Mouse (Mus musculus) 3T3-L1 (cell line): ENCODE measurements around the gene Gda.

Source experiments
- DNase-seq: peaks from one replicate; pipeline ENCODE4 v3.0.0-alpha.2; 2015; ENCODE audit warnings: low read depth, low spot score

Gda gene

DNA sequence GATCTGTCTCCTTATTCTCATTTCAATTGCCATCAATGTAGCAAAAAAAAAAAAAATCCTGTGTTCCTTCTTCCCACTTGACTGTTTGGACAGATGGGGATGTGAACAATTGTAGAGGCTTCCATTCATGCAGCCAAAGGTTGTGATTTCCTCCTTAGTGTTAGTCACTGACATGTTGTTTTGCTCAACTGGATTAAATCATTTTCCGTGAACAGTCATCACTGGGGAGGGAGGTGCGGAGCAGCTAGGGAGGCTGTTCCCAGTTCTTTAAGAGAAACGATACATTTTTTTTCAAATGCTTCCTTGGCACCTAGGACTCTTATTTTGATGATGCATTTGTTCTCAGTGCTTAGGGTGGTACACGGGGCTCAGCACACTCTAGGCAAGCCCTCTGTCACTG is 15.8 kb downstream of the Gda start:
- DNase-seq, result peak; percentile 31

DNA sequence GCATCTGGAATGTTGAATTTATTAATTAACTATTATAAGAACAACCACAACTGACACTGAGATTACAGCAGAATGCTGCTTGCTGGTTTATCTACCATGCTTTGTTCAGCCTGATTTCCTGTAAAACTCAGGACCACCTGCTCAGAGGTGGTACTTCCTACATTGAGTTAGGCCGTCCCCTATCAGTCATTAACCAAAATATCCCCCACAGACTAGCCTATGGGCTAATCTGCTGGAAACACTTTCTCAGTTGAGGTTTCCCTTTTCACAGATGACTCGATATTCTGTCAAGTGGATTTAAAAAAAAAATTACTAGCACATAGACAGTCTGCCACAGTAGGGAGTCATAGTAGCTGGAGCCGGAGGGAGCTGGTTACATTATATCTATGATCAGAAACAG is 31.5 kb downstream of the Gda start:
- no peak for DNase-seq

GRCm38 (mm10) chr19:21440841-21441240 is 32.4 kb downstream of the Gda start:
- DNase-seq, result no peak

DNA sequence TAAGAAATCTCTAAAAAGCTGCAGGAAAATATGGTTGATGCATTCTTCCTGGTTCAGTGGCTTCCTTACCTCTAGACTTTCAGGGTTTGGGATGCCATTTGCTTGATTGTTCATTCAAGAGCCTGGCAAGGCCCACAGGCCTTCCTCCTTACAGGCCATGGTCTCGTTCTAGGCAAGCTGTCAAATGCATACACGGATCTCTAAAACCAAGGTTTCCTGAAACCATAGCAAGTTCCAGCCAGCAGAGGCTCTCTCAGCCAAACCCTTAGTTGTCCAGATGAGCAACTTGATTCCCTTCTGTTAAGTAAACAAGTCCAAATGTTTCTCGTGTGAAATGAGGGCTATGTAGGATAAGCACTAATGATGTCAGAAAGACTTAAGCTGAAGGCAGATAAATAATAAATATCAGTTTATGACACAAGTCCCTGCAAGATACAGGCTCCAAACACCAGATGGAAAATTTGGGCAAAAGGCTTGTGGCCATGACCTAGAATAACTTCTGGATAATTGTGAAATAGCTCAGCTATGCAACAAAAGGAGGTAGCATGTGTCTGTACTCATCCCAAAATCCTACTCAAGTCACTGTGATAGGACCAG is 34.0 kb downstream of the Gda start:
- DNase-seq, result no peak

DNA sequence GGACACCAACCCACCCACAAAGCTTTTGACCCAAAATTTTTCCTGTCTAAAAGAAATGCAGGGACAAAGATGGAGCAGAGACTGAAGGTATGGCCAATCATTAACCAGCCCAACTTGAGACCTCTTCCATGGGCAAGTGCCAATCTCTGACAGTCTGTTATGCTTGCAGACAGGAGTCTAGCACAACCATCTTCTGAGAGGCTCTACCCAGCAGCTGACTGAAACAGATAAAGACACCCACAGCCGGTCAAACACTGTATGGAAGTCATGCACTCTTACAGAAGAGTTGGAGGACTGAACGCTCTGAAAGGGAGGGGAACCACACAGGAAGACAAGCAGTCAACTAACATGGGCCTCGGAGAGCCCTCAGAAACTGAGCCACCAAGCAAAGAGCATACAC is 36.7 kb downstream of the Gda start:
- no peak for DNase-seq

GRCm38 (mm10) chr19:21433348-21433747 is 39.9 kb downstream of the Gda start:
- DNase-seq, result no peak

GRCm38 (mm10) chr19:21432879-21433278 is 40.4 kb downstream of the Gda start:
- DNase-seq, result no peak

DNA sequence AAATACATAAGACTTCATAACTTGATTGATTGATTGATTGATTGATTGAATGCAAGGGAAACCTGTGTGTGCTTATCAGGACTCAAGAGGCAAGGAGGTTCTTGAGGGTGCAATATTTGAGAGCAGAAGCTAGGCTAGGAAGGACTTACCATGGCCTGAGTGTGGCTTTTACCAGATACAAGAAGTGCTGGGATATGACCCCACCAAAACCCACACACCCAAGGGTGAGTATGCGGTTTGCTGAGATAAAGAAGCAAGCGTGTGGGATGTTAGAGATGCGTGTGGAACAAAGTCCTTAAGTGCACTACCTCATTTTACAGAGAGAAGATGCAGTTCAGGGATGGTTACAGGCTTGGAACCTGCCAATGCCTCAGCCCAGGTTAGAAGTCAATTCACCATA is 41.0 kb downstream of the Gda start:
- no peak for DNase-seq

GRCm38 (mm10) chr19:21425391-21425790 is 47.9 kb downstream of the Gda start:
- no peak for DNase-seq

DNA sequence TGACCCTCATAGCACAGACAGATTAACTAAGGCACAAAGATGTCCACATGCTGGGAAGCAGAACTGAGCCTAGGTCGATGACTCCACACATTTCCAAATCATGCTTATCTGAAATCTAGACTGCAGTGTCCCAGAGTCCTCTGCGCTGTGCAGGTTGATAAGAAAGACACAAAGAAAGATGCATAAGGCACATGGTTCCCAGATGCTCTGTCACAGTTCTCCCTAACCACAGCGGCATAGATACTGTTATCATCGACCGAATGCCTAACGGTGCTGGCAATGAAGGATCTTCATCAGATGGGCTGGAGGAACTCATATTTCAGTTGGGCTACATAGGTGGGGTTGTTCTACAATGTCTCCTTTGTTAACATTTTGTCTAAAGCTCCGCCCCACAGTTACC is 49.5 kb downstream of the Gda start:
- DNase-seq, result no peak

DNA sequence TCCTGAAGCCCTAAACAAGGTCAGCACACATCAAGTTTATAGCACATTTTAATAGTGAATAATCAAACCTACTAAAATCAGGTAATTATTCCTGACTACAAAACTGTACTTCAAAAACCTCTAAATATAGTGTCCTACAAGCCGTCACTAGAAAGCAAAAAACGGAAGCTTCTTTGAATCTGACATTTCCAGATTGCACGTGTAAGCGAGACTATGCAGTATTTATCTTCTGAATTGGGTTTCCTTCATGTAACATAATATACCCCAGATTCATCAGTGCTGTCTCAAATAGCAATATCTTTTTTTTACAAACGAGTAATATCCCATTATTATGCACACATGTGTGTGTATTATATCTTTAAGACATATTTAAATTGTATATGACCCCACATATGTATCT is 54.8 kb downstream of the Gda start:
- DNase-seq, result no peak

GRCm38 (mm10) chr19:21415377-21415776 is 57.9 kb downstream of the Gda start:
- no peak for DNase-seq

DNA sequence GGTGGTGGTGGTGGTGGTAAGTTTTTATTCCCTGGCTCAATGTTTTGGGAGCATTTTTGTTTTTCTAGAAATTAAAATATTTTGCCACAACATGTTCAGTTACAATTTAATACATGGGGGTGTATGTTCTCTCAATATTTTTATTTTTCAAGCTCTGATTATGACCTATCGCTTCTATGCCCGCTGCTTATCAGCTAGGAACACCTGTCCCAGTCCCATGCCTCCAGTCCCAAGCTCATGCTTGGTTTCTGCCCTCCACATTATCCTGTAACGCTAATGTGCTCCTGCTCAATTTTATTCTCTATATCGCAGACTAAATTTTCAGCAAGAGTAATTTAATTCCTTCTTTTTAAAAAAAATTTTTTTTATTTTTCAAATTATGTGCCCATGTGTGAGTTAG is 64.1 kb downstream of the Gda start:
- no peak for DNase-seq

DNA sequence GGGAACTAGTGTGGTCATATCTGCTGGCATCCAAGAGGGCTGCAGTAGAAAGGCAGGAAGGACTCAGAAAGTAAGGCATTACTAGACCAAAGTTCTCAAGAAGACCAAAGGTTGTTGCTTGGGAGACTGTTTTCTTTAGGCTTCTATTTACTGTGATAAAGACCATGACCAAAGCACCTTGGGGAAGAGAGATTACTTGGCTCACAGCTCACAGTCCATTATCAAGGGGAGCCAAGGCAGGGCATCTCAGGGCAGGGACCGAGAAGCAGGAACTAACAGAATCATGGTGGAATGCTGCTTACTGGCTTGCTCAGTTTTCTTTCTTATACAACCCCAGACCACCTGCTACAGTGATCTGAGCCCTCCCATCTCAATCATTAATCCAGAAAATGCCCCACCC is 65.9 kb downstream of the Gda start:
- no peak for DNase-seq

DNA sequence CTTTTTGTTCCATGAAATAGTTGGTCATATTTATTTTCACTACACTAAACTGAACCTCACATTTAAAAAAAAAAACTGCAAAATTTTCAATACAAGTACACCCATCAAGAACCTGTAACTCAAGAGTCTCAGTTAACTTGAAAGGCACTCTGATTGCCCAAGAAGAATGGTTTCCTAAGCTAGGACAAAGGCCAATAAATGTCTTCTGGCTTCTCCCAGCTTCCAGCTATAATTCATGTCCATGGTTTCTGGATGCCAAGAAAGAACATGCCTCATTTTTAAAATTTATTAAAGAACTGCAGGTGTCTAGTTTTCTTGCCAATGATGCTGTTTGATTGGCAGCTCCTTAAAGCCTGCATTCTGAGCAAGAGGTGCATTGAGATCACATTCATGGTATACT is 75.3 kb downstream of the Gda start:
- DNase-seq, result no peak

DNA sequence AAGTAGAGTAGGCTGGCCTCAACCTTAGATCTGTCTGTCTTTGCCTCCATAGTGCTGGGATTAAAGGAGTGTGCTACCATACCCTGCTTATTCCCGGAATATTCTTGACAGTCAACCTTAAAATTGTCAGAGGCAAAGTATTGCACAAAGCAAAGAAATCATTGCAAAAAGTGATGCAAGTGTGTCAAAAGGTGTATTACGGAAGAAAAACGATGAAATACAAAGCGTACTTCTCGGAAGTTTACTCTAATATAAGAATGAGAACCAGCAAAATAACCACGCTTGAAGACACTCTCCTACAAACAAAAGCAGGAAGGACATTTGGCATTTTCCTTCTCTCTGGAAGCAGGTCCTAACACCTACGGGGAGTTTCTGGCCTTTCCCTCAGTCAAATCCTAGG is 76.9 kb downstream of the Gda start:
- no peak for DNase-seq

GRCm38 (mm10) chr19:21390904-21391303 is 82.3 kb downstream of the Gda start:
- no peak for DNase-seq

DNA sequence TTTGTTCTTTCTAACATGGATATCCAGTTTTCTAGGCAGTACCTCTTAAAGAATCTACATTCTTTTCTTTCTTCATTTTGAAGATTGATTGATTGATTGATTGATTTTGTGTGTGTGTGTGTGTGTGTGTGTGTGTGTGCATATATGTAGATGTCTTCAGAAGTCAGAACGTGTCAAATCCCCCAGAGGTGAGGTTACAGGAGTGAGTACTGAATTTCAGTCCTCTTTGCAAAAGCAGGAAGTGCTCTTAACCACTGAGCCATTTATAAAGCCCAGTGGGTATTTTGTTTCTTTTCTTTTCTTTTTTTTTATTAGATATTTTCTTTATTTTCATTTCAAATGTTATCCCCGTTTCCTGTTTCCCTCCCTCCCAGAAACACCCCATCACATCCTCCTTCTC is 86.4 kb downstream of the Gda start:
- DNase-seq, result no peak

GRCm38 (mm10) chr19:21384231-21384630 is 89.0 kb downstream of the Gda start:
- DNase-seq, result no peak

- DNase-seq, result no peak
Observed at GRCm38 (mm10) chr19:21383491-21384226, 89.6 kb downstream of the Gda start.

DNA sequence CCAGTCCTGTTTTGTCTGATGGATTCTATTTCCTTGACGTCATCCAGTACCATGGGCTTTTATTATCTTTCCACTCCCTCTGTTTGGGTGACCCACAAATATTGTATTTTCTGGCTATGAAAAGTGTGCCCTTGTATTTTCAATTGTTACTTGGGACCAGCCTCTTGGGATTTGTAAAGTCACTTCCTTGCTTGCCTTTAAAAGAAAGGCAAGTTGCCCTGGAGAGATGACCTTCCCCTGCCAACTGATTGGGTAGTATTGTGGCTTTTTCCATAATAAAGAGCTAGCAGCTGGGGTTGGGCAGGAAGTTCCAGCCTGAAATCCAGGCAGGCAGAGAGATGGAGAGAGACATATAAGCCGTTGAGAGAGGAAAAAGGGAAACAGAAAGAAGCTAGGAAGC is 91.5 kb downstream of the Gda start:
- DNase-seq, result no peak

DNA sequence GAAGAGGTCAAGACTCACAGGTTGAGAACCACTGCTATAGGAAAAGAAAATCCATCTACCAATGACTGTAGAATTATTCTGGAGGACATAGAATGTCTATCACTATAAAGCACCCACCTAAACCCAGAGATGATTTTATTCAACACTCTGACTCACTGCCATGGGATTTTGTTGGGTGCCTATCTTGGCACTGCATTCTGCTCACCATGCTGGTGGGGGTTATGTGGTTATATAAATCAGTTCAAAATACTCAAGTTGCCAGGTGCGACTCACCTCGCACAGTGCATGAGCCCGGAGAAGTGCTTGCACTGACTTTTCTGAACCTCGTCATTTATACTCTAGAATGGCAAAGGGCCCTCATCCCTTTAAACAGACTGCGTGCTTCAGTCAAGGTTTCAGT is 94.0 kb downstream of the Gda start:
- no peak for DNase-seq

DNA sequence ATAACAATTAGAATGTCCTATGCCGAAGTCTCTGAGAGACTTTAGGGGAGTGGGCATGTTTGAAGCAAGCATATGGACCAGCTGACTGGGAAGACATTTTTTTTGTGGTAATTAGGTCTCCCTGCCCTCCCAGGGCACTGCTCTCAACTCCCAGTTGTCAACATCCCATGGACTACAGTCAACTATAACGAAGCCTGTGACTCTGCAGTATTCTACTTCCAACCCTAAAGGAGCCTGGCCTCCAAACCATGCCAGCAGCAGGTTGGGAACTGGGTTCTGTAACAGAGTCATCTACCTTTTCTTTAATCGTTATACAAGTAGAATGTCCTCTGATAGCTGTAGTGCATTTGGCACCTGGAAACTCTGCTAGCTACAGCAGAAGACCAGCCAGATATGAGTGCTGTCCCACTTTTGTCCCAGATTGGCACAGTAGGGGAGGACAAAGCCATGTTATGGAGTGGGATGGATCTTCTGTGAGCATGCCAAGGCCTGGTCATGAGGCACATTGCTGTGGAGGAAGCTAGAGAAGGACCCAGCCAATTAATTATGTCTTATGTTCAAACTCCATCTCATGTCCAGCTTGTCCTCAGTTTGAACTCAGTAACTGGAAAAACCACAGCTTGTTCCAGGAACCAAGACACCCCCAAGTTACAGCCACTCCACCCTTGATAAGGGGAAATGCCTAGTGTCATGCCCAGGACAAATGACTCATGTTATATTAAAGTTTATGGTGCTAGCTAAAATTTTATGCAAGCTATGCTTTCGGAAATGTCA is 96.6 kb downstream of the Gda start:
- peak; percentile 36 for DNase-seq
